Mouse (Mus musculus) lung, postnatal 0 days (tissue): ENCODE measurements at regions not wholly inside any gene's neighbourhood (a gene's known extent, or its start where the extent isn't known, plus 50 kb on each side); places are given as distances from the start of the nearest gene placed in this dataset.

Experiments used
- CTCF ChIP-seq: IDR thresholded peaks from 2 replicates; pipeline ENCODE4 v1.5.1; 2016; ENCODE audit warnings: antibody characterized with exemption, mild to moderate bottlenecking
- EP300 ChIP-seq: IDR thresholded peaks from 2 replicates; pipeline ENCODE4 v1.6.1; 2016; ENCODE audit warnings: antibody characterized with exemption, mild to moderate bottlenecking, control low read depth

- TF ChIP-seq CTCF (no peak), EP300 (no peak)
Measured at GRCm38 (mm10) chr13:107531026-107531425, 509.1 kb upstream of the Kif2a start.
